Mouse (Mus musculus): Measurements from ENCODE around the gene Slc25a22.
"Not testable (repeated sequence)": the region's sequence is repeated elsewhere in the genome, so short reads cannot be mapped to it uniquely, and the experiment has no call there.

Gene Slc25a22

DNA sequence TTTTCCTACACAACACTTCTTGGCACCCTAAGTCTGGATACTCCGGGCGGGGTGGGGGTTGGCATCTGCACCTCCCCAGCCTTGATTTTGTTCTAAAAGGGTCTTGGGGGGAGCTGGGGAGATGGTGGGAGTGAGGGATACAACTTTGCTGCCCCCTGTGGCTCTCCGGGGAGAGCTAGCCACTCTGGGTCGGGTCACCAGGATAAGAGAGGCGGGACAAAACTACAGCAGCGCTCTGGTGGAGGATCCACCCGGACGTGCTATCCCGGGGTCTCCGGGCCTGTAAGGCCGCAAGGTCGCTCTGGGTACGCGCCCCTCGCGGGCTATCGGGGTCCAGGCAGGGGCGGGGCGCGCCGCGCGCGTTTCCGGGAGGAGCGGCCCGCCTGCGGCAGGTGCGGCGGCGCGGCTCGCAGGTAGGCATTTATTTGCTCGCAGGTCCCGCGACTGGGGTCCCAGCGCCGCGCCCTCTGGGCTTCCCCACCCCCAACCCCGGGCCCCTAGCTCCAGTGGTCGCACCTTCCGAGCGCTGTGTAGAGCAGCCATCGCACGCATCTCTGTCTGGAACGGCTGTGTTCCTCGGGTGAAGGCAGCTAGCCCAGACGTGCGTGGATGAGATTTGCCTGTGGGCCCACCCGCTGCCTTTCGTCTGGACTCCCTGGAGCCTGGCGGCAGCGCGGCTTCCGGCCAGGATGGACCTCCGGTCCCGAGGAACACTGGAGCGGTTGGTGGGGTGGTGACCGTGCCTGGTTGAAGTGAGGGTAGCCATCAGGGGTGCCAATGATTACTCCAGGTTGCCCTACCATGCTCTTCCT, 24.0 kb upstream of the Slc25a22 start:
- in situ Hi-C loops (cut with MboI; ENCODE audit: unreplicated experiment in 2 of 2): no loop called here

DNA sequence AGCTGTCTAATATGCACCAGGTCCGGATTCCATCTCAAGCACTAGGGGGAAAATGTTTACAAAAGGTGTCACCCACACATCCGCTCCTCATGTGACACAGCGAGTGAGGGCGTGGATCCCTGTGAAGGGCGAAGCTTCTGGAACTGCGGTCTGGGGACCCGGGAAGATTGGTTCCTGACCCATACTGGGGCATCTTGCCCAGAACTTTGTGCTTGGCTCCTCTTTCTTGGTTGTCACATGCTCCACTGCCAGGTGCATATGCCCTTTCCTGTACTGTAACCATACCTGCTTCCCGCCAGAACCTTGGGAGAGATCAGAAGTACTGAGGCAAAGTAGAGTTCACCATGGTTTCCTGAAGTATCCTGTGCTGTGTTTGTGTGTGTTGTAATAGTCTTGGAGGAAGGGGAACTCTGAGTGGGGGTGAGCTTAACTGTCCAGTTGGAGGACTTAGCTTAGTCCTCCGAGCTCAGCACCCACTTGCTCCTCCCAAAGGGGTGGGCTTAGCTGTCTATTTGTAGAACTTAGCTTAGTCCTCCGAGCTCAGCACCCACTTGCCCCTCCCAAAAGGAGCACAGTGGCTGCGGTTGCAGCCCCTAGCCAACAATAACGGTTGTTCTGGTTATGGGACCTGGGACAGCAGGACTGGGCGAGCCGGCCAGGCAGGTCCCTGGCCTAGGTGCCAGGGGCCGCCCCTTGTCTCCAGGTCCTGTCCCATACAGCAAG, 22.9 kb upstream of the Slc25a22 start, which contains the start of gene Cracr2b:
Gene Cracr2b (plus strand): TSS at position 704 of the 723 bp plus-strand sequence.
- in situ Hi-C loops (cut with MboI; ENCODE audit: unreplicated experiment in 2 of 2): no loop called here

DNA sequence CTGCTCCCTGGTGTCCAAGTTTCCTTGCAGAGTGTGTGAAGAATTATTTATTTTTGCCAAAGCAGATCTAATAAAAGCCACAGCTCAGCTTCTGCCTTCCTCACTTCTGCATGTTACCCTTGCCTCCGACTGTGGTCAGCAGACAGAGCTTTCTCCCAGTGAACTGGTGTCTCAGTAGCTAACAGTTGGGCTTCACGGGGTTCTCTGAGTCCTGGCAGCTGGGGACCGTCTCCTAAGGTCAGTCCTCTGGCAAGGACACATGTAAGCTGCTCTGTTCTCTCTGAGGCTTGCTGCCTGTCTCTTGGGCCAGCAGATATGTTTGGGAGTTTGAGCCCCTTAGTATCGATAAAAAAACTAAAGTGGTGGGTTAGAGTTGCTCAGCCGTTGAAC, 22.3 kb upstream of the Slc25a22 start:
- in situ Hi-C loops (cut with MboI; ENCODE audit: unreplicated experiment in 2 of 2): no loop called here

DNA sequence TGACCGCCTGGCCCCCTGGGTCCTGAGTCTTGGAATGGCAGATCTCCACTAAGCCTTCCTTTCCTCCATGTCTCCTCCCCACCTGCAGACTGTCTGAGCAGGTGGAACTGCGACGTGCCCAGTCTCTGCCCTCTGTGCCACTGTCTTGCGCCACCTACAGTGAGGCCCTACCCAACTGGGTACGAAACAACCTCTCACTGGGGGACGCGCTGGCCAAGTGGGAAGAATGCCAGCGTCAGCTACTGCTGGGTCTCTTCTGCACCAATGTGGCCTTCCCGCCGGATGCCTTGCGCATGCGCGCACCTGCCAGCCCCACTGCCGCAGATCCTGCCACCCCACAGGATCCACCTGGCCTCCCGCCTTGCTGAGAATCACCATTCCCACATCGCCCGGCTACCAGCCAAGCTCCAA, 21.6 kb upstream of the Slc25a22 start:
- in situ Hi-C loops (cut with MboI; ENCODE audit: unreplicated experiment in 2 of 2): loop anchor here (5.0 to 10.0 kb wide), 2 partner anchors 47 to 585 kb away; partner anchors contain the start of gene Gatd1 (in 1 of the 2)

DNA sequence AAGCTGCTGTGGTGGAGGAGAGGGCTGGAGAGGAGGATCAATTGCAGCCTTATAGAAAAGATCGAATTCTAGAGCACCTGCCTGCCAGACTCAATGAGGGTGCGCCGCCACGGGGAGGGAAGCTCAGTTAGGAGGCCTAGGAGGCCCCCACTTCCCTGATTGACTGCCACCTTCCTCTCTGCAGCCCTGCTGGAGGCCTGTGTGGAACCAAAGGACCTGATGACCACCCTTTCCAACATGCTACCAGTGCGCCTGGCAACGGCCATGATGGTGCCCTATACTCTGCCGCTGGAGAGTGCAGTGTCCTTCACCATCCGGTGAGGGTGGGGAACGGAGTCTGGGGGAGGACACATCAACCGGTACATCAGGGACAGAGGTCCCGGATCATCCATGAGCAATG, 21.0 kb upstream of the Slc25a22 start:
- in situ Hi-C loops (cut with MboI; ENCODE audit: unreplicated experiment in 2 of 2): loop anchor here (5.0 to 10.0 kb wide), 2 partner anchors 46 to 584 kb away; partner anchors contain the start of gene Gatd1 (in 1 of the 2)

DNA sequence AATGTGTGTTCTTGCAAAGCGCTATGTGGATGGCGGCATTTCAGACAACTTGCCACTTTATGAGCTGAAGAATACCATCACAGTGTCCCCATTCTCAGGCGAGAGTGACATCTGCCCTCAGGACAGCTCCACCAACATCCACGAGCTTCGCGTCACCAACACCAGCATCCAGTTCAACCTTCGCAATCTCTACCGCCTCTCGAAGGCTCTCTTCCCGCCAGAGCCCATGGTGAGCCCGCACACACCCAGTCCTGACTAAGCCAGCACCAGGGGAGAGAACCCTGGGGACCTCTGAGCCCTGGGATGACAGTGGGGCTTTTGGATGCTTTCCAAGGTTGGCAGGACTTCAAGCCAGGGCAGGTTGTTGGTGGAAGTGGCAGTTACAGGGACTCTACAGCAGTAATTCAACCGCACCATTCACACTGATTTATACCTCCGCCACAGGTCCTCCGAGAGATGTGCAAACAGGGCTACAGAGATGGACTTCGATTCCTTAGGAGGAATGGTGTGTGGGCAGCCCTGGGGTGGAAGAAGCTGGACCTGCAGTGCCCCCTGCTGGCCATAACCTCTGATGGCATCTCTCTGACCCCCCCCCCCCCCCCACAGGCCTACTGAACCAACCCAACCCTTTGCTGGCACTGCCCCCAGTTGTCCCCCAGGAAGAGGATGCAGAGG, 20.4 kb upstream of the Slc25a22 start:
- in situ Hi-C loops (cut with MboI; ENCODE audit: unreplicated experiment in 2 of 2): loop anchor here (5.0 to 10.0 kb wide), 2 partner anchors 46 to 583 kb away; partner anchors contain the start of gene Gatd1 (in 1 of the 2)

DNA sequence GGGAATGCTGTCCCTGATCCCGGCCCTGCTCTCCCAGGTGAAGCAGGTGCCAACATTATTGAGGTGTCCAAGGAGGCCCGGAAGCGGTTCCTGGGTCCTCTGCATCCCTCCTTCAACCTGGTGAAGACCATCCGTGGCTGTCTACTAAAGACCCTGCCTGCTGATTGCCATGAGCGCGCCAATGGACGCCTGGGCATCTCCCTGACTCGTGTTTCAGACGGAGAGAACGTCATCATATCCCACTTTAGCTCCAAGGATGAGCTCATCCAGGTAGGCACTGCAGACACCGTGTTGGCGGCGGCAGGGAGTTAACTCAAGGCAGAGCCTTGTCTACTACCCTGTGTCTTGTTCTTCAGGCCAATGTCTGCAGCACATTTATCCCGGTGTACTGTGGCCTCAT, 19.5 kb upstream of the Slc25a22 start:
- in situ Hi-C loops (cut with MboI; ENCODE audit: unreplicated experiment in 2 of 2): loop anchor here (5.0 to 10.0 kb wide), 2 partner anchors 45 to 582 kb away; partner anchors contain the start of gene Gatd1 (in 1 of the 2)

DNA sequence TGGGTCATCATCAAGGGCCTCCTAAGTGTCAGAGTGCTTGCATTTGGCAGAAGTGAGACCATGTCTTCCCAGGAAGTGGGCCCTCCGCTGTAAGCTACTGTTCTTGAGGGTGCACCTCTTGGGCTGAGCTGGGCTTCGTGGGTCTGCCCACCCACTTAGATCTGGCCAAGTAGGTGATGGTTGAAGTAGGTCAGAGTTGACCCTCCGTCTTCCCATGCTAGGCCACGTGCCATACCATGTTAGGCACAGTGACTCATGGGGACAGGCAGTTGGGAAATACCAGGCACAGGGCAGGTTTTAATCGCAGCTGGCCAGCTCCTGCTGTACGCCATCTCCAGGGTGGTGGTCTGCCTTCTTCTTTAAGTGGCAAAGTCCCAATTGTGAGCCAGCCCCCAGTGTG, 19.0 kb upstream of the Slc25a22 start:
- in situ Hi-C loops (cut with MboI; ENCODE audit: unreplicated experiment in 2 of 2): loop anchor here (5.0 to 10.0 kb wide), 2 partner anchors 44 to 582 kb away; partner anchors contain the start of gene Gatd1 (in 1 of the 2)

DNA sequence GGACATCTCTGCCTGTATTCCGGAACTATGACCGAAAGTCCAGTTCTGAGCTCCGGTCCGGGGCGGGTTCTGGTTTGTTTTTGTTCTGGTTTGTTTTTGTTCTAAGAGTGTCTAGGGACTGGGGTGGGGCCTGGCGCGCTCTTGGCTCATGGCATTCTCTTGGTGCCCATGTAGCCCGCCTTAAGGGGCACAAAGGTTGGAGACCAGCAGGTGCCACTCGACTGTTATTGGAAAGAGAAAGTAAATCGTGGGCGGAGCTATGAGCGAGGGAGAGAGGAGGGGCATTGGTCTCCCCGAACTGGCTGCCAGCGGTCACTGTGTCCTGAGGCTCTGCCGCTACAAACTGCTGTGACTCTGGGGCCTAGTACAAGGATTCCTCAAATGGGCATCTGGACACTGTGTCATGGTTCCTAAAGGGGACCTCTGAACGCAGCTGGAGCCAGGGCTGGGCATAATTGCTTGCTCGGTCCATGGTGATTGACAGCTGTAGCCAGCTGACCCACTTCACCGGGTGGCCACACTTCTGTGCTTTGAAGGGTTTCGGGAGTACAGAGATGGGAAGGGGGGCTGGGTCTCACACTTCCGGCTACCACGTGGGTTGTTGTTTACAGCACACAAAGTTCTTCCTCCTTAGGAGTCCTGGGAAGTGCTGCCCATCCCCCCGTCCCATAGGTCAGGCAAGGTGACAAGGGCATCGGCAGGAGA, 18.1 kb upstream of the Slc25a22 start:
- in situ Hi-C loops (cut with MboI; ENCODE audit: unreplicated experiment in 2 of 2): loop anchor here (5.0 to 10.0 kb wide), 2 partner anchors 43 to 581 kb away; partner anchors contain the start of gene Gatd1 (in 1 of the 2)

DNA sequence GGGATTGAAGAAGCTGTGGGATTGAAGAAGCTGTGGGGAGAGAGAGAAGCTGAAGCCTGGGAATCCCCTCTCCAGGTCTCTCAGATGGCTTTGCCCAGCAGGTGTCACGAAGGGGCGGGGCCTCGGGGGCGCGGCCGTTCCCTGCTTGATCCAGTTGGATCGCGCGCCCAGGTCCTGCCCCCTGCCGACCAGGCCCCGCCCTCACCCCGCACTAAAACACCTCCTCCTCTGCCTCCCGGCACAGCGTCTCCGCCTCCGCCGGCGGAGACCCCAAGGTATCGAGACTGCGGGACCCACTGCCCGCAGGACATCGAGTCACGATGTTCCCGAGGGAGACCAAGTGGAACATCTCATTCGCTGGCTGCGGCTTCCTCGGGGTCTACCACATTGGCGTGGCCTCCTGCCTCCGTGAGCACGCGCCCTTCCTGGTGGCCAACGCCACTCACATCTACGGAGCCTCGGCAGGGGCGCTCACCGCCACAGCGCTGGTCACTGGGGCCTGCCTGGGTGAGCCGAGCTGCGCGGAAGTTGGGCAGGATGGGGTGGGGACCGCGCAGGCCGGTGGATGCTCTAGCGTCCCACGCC, 17.4 kb upstream of the Slc25a22 start, which contains the start of gene Pnpla2:
Gene Pnpla2 (plus strand): TSS at position 232 of the 585 bp plus-strand sequence.
- in situ Hi-C loops (cut with MboI; ENCODE audit: unreplicated experiment in 2 of 2): loop anchor here (5.0 to 10.0 kb wide), 2 partner anchors 43 to 580 kb away; partner anchors contain the start of gene Gatd1 (in 2 of the 2)

DNA sequence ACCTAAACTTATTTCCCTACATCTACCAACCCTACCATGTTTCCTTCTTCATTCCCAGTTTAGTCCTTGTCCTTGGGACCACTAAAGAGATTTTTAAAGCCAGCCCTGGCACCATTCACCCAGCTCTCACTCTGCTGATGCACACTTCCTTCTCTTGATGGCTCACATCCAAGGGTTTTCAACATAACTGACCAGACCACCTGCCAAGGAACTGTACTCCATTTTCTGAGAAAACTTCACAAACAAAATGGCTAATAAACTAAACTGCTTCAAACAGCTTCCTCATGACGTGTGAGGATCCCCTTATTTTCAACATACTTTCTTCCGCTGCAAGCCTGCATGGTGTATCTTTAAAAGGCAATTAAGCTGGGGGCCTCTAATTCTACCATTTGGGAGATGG, 15.9 kb upstream of the Slc25a22 start:
- in situ Hi-C loops (cut with MboI; ENCODE audit: unreplicated experiment in 2 of 2): loop anchor here in 1 of 2 experiments (5.0 to 10.0 kb wide), 2 partner anchors 41 to 579 kb away; partner anchors contain the start of gene Gatd1

DNA sequence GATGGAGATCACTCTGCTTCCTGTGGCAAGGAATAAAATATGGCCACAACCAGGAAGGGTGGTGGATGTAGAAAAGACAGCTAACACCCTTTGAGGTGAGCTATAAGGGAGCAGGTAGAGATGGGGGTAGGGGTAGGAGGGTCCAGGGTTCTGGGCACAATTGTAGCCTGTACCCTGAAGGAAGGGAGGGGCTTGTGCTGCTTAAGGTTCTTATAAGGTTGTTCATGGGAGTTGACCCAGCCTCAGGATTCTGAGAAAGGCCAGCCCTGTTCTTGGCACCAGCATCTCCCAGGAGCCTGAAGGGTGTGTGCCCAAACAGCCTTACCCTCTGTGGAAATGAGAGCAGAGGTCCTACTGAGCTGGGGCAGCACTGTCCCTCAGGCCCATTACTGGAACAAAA, 14.2 kb upstream of the Slc25a22 start:
- in situ Hi-C loops (cut with MboI; ENCODE audit: unreplicated experiment in 2 of 2): loop anchor here in 1 of 2 experiments (5.0 to 10.0 kb wide), 2 partner anchors 40 to 577 kb away; partner anchors contain the start of gene Gatd1

DNA sequence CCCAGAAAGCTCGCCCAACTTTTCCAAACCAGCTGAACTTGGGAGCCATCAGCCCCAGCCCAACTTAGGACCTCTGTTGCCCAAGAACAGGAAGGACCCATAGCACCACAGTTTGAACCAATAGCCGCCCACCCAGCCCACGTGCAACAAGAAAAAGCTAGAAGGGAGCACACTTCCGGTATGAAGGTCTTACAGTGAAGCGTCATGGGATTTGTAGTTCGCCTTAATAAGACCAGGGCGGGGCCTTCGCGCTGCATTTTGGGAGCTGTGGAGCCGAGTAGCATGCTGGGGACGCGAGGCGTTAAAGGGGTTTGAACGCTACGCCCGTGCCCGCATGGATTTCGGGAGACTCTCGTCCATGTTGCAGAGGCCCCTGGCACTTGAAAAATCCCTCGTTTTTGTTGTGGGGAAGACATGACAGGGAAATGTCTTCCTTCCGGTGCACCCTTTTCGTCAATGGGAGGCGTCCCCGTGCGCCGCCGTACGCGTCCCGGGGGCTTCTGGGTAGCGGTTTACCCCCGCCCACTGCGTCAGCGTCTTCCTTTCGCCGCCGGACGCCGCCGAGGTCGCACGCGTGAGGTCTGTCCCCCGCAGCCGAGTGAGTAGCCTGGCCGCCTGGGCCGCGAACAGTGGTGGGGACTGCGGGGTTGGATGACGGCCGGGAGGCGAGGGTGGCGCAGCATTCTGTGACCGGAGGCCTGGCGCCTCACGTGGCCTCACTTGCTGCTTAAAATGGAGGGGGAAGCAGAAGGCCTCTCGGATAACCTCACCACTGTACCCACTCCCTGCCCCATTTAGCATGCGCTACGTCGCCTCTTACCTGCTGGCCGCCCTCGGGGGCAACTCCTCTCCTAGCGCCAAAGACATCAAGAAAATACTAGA, 9.7 kb upstream of the Slc25a22 start, which contains the start of gene Rplp2:
Gene Rplp2 (plus strand): TSS at position 261 of the 882 bp plus-strand sequence.
- in situ Hi-C loops (cut with MboI; ENCODE audit: unreplicated experiment in 2 of 2): no loop called here

DNA sequence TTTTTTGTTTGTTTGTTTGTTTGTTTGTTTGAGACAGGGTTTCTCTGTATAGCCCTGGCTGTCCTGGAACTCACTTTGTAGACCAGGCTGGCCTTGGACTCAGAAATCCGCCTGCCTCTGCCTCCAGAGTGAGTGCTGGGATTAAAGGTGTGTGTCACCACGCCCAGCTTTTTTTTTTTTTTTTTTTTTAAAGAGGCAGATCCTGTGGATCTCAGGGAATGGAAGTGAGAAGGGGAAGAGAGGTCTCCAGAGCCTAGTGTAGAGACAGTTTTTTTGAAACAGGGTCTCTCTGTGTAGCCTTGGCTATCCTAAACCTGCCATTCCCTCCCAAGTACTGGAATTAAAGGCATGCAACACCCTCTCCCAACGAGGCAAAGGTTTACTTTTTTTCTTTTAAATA, 8.7 kb upstream of the Slc25a22 start:
- in situ Hi-C loops (cut with MboI; ENCODE audit: unreplicated experiment in 2 of 2): not testable (repeated sequence)

DNA sequence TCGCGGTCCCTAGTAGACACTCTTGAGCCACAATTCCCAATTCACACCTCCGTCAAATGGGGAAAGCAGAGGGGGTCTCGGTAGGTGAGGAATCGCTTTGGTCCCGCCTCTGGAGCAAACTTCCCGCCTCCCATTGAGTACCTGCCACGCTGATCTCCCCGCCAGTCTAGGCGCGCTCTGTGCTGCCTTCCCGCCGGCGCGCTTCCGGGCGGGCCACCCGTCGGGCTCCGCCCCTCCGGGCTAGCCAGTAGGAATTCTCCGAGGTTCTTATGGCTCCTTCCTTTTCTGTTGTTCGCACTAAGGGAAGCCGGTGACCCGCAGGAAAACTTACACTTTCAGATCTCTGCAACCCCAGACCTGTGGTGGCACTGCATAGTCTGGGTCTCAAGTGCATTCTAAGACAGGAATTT, 6.1 kb upstream of the Slc25a22 start, which contains the start of gene Pidd1:
Gene Pidd1 (minus strand): TSS at position 198 of the 410 bp plus-strand sequence.
- in situ Hi-C loops (cut with MboI; ENCODE audit: unreplicated experiment in 2 of 2): no loop called here

DNA sequence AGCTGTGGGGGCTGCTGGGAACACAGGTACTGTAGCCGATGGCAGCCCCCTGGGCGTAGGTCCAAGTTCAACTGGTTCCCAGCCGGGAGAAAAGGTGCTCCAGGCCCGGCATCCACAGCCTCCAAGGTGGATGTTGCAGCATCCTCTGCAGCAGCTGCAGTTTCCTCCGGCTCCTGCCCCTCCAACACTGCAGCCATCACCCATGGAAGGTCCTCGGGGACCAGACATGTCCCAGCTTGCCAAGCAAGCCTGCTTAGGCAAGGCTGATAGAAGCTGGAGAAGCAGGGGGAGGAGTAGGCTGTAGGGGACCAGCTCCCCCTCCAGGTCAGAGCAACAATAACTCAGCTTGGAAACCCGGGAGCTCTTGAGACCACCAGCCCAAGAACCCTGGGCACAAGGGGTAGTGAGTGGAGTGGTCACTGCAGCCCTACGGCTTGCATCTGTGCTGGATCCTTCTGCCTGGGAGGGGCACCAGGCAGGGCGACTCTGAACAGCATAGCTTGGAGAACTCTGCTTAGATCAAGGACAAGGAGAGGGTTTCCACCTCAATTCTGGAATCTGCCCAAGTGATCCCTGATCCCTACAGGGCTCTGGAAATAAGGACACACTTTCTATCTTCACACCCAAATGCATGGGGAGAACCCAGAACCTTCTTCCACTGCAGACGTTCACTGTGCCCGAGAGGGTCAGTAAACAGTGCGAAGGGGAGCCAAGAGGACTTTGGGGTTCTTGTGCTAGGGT, 5.6 kb upstream of the Slc25a22 start:
- in situ Hi-C loops (cut with MboI; ENCODE audit: unreplicated experiment in 2 of 2): no loop called here

DNA sequence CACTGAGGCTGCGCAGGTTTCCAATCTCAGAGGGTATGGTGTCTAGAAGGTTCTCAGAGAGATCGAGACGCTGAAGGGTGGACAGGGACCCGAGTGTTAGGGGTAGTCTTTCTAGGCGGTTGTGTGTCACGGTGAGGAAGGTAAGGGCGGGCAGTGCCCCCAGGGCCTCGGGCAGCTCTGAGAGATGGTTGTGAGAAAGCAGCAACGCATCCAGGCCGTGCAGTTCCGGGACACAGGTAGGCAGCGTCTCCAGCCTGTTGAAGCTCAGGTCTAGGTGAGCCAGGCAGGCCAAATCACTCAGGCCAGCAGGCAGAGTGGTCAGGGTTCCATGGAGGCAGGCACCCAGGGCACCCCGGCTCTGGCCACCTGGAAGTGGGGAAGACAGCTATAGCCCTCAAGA, 4.5 kb upstream of the Slc25a22 start:
- in situ Hi-C loops (cut with MboI; ENCODE audit: unreplicated experiment in 2 of 2): no loop called here

All from v-Abl transformed pro-B cells (cell line).